Mouse (Mus musculus): ENCODE measurements around the gene Prrc2b. TPM values are rescaled to one million over a fixed set of nuclear protein-coding genes. Genes with fewer than 3 reads are reported as not detected.

The Prrc2b gene
- total RNA-seq, 2 experiments from 2014 or later: 248 to 275 TPM

DNA sequence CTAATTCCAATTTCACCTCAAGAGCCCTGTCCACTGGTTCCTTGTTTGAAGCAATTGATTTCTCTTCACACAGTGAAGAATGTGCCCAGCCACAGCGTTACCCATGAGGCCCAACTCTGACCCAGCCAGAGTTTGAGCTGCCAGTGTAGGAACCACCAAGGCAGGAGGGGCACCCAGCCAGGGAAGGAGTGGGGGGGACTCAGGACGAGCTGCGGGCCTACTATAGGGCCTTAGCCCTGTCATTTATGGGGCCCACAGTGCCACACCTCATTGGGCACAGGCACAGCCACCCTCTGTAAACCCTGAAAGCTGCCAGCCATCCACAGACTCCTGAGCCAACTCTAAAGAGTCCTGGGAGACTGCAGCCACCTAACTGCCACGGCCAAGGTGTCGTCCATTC lies 103.7 kb downstream of the Prrc2b start:
- DNase-seq (ENCODE audit: extremely low spot score in 1 of 2, low spot score in 1 of 2): no peak

DNA sequence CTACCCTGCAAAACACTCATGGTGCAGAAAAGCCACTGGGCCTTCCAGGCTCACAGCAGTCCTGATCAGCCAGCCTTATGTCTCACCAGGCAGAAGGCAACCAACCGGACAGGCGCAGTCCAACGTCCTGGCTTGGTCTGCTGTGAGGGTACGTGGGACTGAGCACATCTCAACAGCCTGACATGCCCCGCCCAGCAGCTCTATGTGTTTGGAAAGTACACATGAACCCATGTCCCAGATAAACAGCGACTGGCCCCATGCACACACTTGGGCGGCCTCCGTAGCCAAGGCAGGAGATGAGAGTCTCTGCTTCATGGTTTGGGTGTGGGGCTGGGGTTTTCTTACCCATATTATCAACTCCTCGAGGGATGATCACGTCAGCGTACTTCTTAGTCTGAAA lies 105.4 kb downstream of the Prrc2b start:
- DNase-seq (ENCODE audit: extremely low spot score in 1 of 2, low spot score in 1 of 2): no peak

DNA sequence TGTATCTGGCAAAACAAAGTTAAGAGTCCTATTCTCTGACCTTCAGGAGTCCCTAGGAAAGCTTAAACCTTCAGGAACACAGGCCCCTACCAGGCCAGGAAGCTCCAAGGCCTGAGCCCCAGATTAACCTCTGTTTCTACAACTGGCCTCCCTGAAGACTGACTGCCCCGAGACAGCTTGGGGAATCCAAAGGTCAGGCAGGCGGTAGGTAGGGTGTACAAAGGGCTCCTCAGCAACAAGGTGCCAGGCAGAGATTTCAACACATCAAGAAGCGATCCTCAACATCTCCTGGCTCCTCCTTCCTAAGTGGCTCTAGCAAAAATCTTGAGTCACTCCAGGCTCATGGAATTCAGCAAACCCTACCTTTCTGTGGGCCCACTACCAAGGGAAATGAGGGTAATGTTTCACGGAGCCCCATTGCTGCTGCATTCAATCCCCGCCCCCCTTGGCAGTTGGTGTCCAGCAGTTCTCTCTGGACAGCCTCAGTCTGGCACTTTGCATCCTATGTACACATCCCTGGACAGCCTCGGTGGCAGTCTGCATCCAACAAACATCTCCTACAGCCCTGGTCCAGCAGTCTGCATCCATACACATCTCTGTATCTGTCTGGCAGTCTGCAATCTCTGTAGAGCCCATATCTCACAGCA lies 108.1 kb downstream of the Prrc2b start:
- no peak for DNase-seq (ENCODE audit: extremely low spot score in 1 of 2, low spot score in 1 of 2)

DNA sequence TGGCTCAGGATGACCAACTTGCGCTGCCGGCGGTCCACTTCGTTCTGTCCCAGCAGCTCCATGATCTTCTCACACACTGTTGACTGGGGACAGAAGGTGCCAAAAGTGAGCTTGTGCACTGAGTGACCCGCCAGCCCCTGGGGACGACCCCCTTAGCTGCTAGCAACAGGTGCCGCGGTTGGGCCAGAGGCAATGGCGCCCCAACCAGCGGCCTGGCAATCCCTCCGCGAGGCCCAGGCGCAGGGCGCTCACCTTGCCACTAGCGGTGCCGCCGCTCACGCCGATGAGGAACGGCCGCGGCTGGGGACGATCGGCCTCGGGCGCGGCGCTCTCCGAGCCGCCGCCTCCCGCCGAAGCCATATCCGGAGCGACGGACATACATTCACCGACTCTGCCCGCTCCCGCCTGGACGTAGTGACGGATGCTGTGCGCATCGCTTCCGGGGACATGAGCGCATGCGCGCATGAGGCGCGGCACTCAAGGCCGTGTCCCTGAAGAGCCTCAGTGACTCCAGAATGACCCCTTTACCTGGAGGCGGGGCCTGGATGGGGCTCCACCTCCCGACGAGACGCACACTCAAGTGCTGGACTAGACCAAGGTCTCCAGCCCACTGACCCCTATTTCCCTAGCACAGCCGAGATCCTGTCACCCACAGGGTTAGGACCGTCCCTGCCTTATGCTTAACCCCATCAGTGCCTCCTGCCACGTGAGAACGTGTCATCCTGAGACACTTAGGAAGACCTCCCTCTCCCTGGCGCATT lies 109.0 kb downstream of the Prrc2b start, which contains the start of gene Uck1:
TSS of gene Uck1 (minus strand) at position 503 of the 761 bp plus-strand sequence.
- DNase-seq (ENCODE audit: extremely low spot score in 1 of 2, low spot score in 1 of 2): peak; percentile 74 to 79

DNA sequence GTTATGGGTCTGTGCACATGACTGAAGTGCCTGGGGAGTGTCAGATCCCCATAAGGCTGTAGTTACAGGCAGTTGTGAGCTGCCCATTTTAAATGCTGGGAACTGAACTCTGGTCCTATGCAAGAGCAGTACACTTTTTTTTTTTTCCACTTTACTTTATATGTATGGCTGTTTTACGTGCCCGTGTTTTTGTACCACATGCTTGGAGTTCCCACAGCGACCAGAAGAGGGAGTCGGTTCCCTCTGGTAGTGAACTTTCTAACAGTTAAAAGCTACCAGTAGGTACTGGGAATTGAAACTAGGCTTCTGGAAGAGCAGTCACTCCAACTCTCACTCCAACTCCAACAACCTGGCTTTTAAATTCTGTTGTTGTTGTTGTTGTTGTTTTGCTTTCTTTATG lies 109.8 kb downstream of the Prrc2b start:
- DNase-seq (ENCODE audit: extremely low spot score in 1 of 2, low spot score in 1 of 2): peak in 1 of 2 experiments; percentile 38

DNA sequence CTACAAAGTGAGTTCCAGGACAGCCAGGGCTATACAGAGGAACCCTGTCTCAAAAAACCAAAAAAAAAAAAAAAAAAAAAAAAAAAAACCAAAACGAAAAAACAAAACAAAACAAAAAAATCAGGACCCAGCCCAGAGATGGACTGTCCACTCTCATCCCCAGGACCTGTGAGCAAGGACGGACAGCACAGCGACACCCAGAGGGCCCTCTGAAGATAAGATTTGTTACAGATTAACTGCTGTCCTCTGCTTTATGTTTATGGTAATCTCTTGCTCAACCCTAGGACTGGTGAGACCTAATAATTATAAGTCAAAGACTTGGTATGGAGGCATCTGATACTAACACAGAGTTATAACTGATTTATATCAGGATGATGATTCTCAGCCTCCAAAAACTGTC lies 124.9 kb downstream of the Prrc2b start:
- DNase-seq (ENCODE audit: extremely low spot score in 1 of 2, low spot score in 1 of 2): no peak

DNA sequence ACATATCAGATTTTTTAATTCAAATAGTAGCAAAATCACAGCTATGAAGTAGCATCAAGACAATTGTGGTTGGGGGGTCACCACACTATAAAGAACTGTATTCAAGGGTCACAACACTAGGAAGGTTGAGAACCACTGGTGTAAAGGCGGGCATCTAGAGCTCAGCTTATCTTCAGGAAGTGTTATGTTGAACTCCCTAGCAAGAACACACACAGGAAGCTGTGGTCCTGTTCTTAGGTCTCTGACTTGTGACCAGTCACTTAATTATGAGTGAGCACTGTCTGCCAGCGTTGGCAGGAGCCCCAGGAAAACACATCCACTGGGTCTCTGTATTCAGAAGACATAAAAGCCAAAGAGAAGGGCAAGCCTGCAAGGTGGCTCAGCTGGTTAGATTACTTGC lies 131.4 kb downstream of the Prrc2b start:
- no peak for DNase-seq (ENCODE audit: extremely low spot score in 1 of 2, low spot score in 1 of 2)

DNA sequence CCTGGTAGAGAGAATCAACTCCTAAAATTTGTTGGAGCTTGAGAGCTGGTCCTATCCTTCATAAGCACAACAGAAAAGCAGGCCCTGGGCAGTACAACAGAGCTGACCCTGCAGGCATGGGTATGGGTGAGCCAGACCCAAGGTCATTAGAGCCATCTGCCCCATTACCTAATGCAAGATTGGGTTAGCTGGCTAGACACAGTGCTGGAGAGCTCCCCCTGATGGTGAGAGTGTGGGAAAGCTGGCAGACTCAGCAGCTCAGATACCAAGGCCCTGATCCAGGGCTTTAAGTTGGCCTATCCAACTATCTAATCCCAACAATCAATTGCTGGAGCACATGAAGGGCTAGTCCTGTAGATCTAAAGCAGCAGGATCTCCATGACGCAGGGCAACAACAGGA lies 131.8 kb downstream of the Prrc2b start:
- no peak for DNase-seq (ENCODE audit: extremely low spot score in 1 of 2, low spot score in 1 of 2)

DNA sequence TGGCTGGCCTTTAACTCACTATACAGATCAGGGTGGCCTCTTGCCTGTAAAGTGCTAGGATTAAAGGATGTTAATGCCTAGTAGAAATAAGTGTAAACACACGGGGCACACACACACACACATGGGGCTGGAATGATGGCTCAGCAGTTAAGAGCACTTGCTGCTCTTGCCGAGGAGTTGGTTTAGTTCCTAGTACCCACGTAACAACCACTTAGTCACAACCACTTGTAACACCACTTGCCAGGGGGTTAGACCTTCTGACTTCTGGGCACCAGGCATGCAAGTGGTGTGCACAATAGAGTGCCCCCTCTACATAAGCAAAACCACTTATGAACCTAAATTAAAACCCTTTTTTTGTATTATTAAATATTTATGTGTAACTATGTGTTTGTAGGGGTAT lies 133.1 kb downstream of the Prrc2b start:
- DNase-seq (ENCODE audit: extremely low spot score in 1 of 2, low spot score in 1 of 2): no peak

Small RNAs within 50 kb of the gene (microRNA-seq; reads per million reads assigned to microRNA genes)
- 0 reads per million in 2 experiments for gene Gm27805

Other genes starting within 250 kb of the Prrc2b start
- gene Aif1l, start 200.9 kb upstream of the Prrc2b start, total RNA-seq (2021): 1 to 10 TPM; 6.0 to 7.9 TPM
- gene Nup214, start 176.6 kb upstream of the Prrc2b start, total RNA-seq (2021): 10 to 100 TPM; 49.3 to 63.5 TPM
- 1 to 10 TPM; 3.2 to 6.3 TPM for gene Fam78a, start 66.2 kb upstream of the Prrc2b start, total RNA-seq (2021)
- 10 to 100 TPM; 23.7 to 24.4 TPM for gene Plpp7, start 55.6 kb upstream of the Prrc2b start, total RNA-seq (2021)
- gene Pomt1, start 85.5 kb downstream of the Prrc2b start, total RNA-seq (2021): 10 to 100 TPM; 21.4 to 25.2 TPM
- 10 to 100 TPM; 52.8 to 60.0 TPM for gene Uck1, start 109.1 kb downstream of the Prrc2b start, total RNA-seq (2021)
- gene Golga2, start 136.3 kb downstream of the Prrc2b start, total RNA-seq (2021): 10 to 100 TPM; 81.4 to 89.9 TPM
- gene Swi5, start 137.0 kb downstream of the Prrc2b start, total RNA-seq (2021): 100 to 1,000 TPM; 206 to 208 TPM
- 10 to 100 TPM; 56.1 to 85.3 TPM for gene Ciz1, start 201.2 kb downstream of the Prrc2b start, total RNA-seq (2021)
- gene Dnm1, start 202.3 kb downstream of the Prrc2b start, total RNA-seq (2021): 1,000 to 10,000 TPM; 1,309 to 1,323 TPM
- 100 to 1,000 TPM; 194 to 197 TPM for gene 1110008P14Rik, start 230.9 kb downstream of the Prrc2b start, total RNA-seq (2021)
- gene Lcn2, start 237.2 kb downstream of the Prrc2b start, total RNA-seq (2021): under 1 TPM; 0.56 to 0.81 TPM
- gene Ptges2, start 244.8 kb downstream of the Prrc2b start, total RNA-seq (2021): 10 to 100 TPM; 40.1 to 41.9 TPM